Mouse (Mus musculus) liver, adult 2 months (tissue): ENCODE measurements around the gene Dpf3. TPM values are rescaled to one million over a fixed set of nuclear protein-coding genes. Genes with fewer than 3 reads are reported as not detected.
A peak's percentile ranks its signal among the peaks of the same experiment; 100 is the strongest.

ENCODE experiments used
- DNase-seq: peaks from one replicate; pipeline ENCODE4 v3.0.0-alpha.2; 2011; ENCODE audit warnings: low read depth, low spot score; ENCODE audit errors: extremely low read depth
- H3K27ac ChIP-seq: fragments of 200-500 bp; replicated peaks from 2 replicates; pipeline ENCODE4 v1.5.1; 2012; ENCODE audit warnings: low read depth, mild to moderate bottlenecking, control low read depth, inconsistent platforms, low read length; ENCODE audit not compliant: insufficient read depth
- H3K27me3 ChIP-seq: fragments of 200-500 bp; 2 replicates; pipeline ENCODE4 v1.6.1; 2012; ENCODE audit warnings: mild to moderate bottlenecking, moderate library complexity, low read length, inconsistent platforms; ENCODE audit not compliant: control insufficient read depth, insufficient read depth
- H3K36me3 ChIP-seq: fragments of 200-500 bp; 2 replicates; pipeline ENCODE4 v1.6.1; 2012; ENCODE audit warnings: low read length, inconsistent platforms; ENCODE audit not compliant: control insufficient read depth, insufficient read depth
- H3K4me1 ChIP-seq: fragments of 200-500 bp; 2 replicates; pipeline ENCODE4 v1.6.1; 2011; ENCODE audit warnings: low read length; ENCODE audit not compliant: control insufficient read depth, insufficient read depth
- H3K4me3 ChIP-seq: fragments of 200-500 bp; 2 replicates; pipeline ENCODE4 v1.5.1; 2011; ENCODE audit warnings: low read depth, mild to moderate bottlenecking, control low read depth, low read length, moderate library complexity; ENCODE audit not compliant: insufficient read depth
- H3K79me2 ChIP-seq: fragments of 200-500 bp; 2 replicates; pipeline ENCODE4 v1.6.1; 2012; ENCODE audit warnings: inconsistent platforms, mild to moderate bottlenecking, low read length, moderate library complexity; ENCODE audit not compliant: control insufficient read depth, insufficient read depth
- H3K9ac ChIP-seq: fragments of 200-500 bp; 2 replicates; pipeline ENCODE4 v1.6.1; 2012; ENCODE audit warnings: low read depth, mild to moderate bottlenecking, control low read depth, inconsistent platforms, low read length
- CTCF ChIP-seq: fragments of 200-500 bp; IDR thresholded peaks from 2 replicates; pipeline ENCODE4 v1.5.1; 2011; ENCODE audit warnings: low read depth, low read length, control low read depth
- POLR2A ChIP-seq: fragments of 200-500 bp; IDR thresholded peaks from 2 replicates; pipeline ENCODE4 v1.6.1; 2011; ENCODE audit warnings: low read length, control low read depth; ENCODE audit not compliant: insufficient read depth; ENCODE audit errors: extremely low read depth
- WGBS: fragments of 180-500 bp; shearing (Covaris S2); methylation state at CpG from one replicate; pipeline ENCODE4 v1.1.7; 2018; 5-methylcytosine and 5-hydroxymethylcytosine counted together
- polyA plus RNA-seq: library from polyadenylated mRNA; depleted of rRNA; stranded (reverse); fragments of >200 nt; gene quantifications from 2 replicates; pipeline ENCODE4 v1.2.3, GENCODE M21; 2012
- total RNA-seq: library from RNA; depleted of rRNA; stranded (reverse); fragments of >200 nt; gene quantifications from 2 replicates; pipeline ENCODE4 v1.2.3, GENCODE M21; 2014

Dpf3 gene
- total and polyA plus RNA-seq, 2 experiments = 1.6 to 2.4 TPM

GRCm38 (mm10) chr12:83438002-83438401 lies 49.5 kb downstream of the Dpf3 start:
- no peak for TF ChIP-seq POLR2A
- no peak for TF ChIP-seq CTCF
- Histone ChIP-seq H3K79me2 (peaks cover 3% of the 10 kb centered on the region; the same call in 1 of the 2 replicates), H3K4me1 (no peaks in the 10 kb centered on the region), H3K27ac (no peak overlapping the region), H3K36me3 (no peaks in the 10 kb centered on the region), H3K4me3 (no peak overlapping the region), H3K9ac (no peak overlapping the region), H3K27me3 (no peaks in the 10 kb centered on the region)
- DNase-seq = no peak
- 85% methylated on average over 2 of the region's 2 CpGs for WGBS

GRCm38 (mm10) chr12:83433987-83434698 lies 53.4 kb downstream of the Dpf3 start:
- WGBS = 70% methylated on average over 10 of the region's 10 CpGs
- no peaks in the 10 kb centered on the region for H3K27me3 ChIP-seq
- no peak overlapping the region for H3K9ac ChIP-seq
- no peak overlapping the region for H3K27ac ChIP-seq
- H3K4me1 ChIP-seq = no peaks in the 10 kb centered on the region
- no peak for DNase-seq
- TF ChIP-seq POLR2A = no peak
- TF ChIP-seq CTCF = no peak
- H3K36me3 ChIP-seq = no peaks in the 10 kb centered on the region
- H3K79me2 ChIP-seq = peaks cover 2% of the 10 kb centered on the region; the same call in 1 of the 2 replicates
- H3K4me3 ChIP-seq = no peak overlapping the region

GRCm38 (mm10) chr12:83433436-83433835 lies 54.1 kb downstream of the Dpf3 start:
- no peak overlapping the region for H3K9ac ChIP-seq
- H3K36me3 ChIP-seq = no peaks in the 10 kb centered on the region
- H3K27ac ChIP-seq = no peak overlapping the region
- no peaks in the 10 kb centered on the region for H3K27me3 ChIP-seq
- DNase-seq = no peak
- 96% methylated on average over 4 of the region's 4 CpGs for WGBS
- no peak overlapping the region for H3K4me3 ChIP-seq
- H3K79me2 ChIP-seq = no peaks in the 10 kb centered on the region; the same call in 1 of the 2 replicates
- no peaks in the 10 kb centered on the region for H3K4me1 ChIP-seq
- TF ChIP-seq CTCF = no peak
- TF ChIP-seq POLR2A = no peak

- Histone ChIP-seq H3K27me3 (no peaks in the 10 kb centered on the region), H3K36me3 (no peaks in the 10 kb centered on the region), H3K27ac (no peak overlapping the region), H3K9ac (no peak overlapping the region), H3K4me1 (peaks cover 13% of the 10 kb centered on the region), H3K79me2 (no peaks in the 10 kb centered on the region; the same call in 1 of the 2 replicates), H3K4me3 (no peak overlapping the region)
- no peak for TF ChIP-seq CTCF
- no peak for TF ChIP-seq POLR2A
- peak; percentile 52 for DNase-seq
- 48% methylated on average over 5 of the region's 5 CpGs for WGBS
Observed at GRCm38 (mm10) chr12:83430207-83430606, 57.3 kb downstream of the Dpf3 start.

GRCm38 (mm10) chr12:83428016-83428415 lies 59.5 kb downstream of the Dpf3 start:
- DNase-seq = no peak
- WGBS = 78% methylated on average over 9 of the region's 9 CpGs
- Histone ChIP-seq H3K4me3 (no peak overlapping the region), H3K9ac (no peak overlapping the region), H3K27me3 (no peaks in the 10 kb centered on the region), H3K27ac (no peak overlapping the region), H3K79me2 (no peaks in the 10 kb centered on the region; the same call in 1 of the 2 replicates), H3K36me3 (no peaks in the 10 kb centered on the region), H3K4me1 (peaks cover 21% of the 10 kb centered on the region)
- TF ChIP-seq POLR2A (no peak), CTCF (no peak)

- H3K27me3 ChIP-seq = no peaks in the 10 kb centered on the region
- H3K79me2 ChIP-seq = no peaks in the 10 kb centered on the region
- no peaks in the 10 kb centered on the region for H3K36me3 ChIP-seq
- H3K27ac ChIP-seq = no peak overlapping the region
- peaks cover 21% of the 10 kb centered on the region for H3K4me1 ChIP-seq
- no peak for TF ChIP-seq CTCF
- no peak for TF ChIP-seq POLR2A
- WGBS = 67% methylated on average over 4 of the region's 4 CpGs
- no peak overlapping the region for H3K9ac ChIP-seq
- no peak for DNase-seq
- H3K4me3 ChIP-seq = no peak overlapping the region
Observed at GRCm38 (mm10) chr12:83427601-83428000, 59.9 kb downstream of the Dpf3 start.
